Mouse (Mus musculus): ENCODE measurements around the gene Cnot9.
"Not testable (repeated sequence)": the region's sequence is repeated elsewhere in the genome, so short reads cannot be mapped to it uniquely, and the experiment has no call there.

Gene Cnot9

GRCm38 (mm10) chr1:74505721-74506464 is at the start of gene Cnot9:
Gene Cnot9, plus strand, starts transcription at chr1:74506058.
- DNase-seq: peak; percentile 100

DNA sequence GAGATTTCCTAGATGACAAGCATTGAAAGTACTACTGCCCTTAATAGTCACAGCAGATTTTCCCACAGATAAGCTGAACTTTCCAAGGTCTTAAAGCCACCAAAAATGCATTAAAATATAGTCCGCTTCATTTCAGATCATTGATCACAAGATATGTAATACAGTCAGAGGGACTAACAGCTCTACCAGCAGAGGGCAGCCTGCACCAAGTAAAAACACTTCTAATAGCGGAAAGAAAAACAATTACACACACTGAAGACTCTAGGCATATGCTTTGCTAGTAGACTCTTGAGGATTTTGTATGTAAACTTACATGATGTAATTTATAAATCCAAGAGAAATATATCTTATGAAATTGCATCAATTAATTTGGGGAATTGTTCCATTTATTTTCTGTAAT is 45.6 kb upstream of the Cnot9 start:
- no peak for DNase-seq

GRCm38 (mm10) chr1:74485792-74486191 is 20.1 kb upstream of the Cnot9 start:
- DNase-seq: no peak

DNA sequence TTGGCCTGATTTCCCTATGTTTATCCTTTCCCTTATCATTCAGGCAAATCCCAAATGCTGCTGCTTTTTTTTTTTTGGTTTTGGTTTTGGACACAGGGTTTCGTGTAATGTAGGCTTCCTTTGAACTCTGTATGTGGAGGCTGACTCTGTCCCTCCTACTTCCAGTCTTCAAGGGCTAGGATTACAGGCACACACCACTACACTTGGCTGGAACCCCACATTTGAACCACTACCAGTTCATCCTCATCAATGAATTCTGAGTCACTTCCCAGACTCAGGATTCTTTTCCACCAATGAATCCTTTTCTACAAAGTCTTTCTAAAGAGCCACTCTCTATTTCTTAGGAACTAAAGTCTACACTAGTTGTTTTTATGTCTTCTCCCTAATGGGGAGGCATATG is 4.8 kb upstream of the Cnot9 start:
- DNase-seq: no peak

- DNase-seq: no peak
Observed at GRCm38 (mm10) chr1:74505393-74505720, 501 bp upstream of the Cnot9 start.

GRCm38 (mm10) chr1:74506471-74506881 is 618 bp downstream of the Cnot9 start:
- DNase-seq: no peak

- DNase-seq: no peak
Observed at GRCm38 (mm10) chr1:74507780-74508179, 1.9 kb downstream of the Cnot9 start.

- DNase-seq: no peak
Observed at GRCm38 (mm10) chr1:74511306-74511705, 5.4 kb downstream of the Cnot9 start.

DNA sequence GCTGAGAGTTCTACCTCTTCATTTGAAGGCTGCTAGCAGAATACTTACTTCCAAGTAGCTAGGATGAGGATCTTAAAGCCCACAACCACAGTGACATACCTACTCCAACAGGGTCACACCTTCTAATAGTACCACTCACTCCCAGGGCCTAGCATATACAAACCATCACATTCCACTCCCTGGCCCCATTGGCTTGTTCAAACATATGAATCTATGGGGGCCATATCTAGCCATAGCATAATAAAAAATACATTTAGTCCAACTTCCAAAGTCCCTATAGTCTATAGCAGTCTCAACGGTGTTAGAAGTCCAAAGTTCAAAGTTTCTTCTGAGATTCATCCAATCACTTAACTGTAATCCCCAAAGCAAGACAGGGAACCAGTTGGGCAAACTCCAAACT is 7.1 kb downstream of the Cnot9 start:
- not testable (repeated sequence) for DNase-seq

- no peak for DNase-seq
Observed at GRCm38 (mm10) chr1:74519875-74520274, 14.0 kb downstream of the Cnot9 start.

GRCm38 (mm10) chr1:74524746-74525145 is 18.9 kb downstream of the Cnot9 start:
- DNase-seq: no peak

DNA sequence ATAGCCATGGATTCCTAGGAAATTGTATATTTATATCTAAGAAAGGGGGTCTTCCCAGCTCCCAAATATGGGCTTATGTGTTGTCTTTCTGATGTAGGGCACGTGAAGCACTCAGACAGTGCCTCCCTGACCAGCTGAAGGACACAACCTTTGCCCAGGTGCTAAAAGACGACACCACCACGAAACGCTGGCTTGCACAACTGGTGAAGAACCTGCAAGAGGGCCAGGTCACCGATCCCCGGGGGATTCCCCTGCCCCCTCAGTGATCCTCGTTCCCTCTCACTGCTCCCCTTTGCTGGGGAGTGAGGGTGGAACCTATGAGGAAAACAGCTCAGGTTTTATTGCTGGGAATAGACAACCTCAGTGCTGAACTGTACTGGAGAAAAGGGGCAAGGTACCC is 22.7 kb downstream of the Cnot9 start:
- DNase-seq: no peak

- no peak for DNase-seq
Observed at GRCm38 (mm10) chr1:74538650-74539049, 32.8 kb downstream of the Cnot9 start.

- DNase-seq: peak; percentile 19
Observed at GRCm38 (mm10) chr1:74542451-74542961, 36.6 kb downstream of the Cnot9 start, which contains the start of gene Plcd4. Gene Plcd4, plus strand, starts transcription at chr1:74542888.

DNA sequence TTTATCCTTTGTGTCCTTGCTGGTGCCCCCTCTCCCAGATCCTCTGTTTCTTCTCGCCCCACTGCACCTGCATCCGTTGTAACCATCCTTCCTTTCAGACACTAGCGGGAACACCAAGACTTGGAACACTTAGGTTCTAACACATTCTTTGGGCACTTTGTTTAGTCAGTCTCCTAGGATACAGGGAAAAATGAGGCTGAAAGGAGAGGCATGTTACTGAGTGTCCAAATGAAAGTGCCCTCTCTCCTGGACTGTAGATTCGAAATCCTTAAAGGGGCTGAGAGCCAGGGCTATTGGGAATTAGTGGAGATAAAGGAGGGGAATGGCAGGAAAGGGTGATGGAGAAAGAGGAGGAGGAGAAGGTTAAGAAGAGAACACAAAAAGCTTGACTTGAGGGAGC is 38.3 kb downstream of the Cnot9 start, which contains the start of gene Usp37:
Gene Usp37, minus strand, starts transcription at position 101 of the 400 bp plus-strand sequence.
- DNase-seq: no peak

DNA sequence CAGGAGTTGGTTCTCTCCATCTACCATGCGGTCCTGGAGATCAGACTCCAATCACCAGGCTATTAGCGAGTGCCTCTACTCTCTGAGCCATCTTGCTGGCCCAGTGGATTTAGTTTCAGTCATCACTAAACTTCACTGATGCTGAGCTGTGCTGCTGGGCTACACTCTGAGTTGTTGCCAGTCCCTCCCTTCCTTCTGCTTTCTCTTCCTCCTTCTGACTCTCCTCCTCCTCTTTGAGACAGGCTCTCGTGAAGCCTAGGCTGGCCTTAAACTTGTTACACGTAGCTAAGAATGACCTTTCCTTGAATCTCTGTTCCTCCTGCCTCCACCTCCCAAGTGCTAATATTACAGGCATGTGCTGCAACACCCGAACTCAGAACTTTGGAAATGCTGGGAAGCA is 53.2 kb downstream of the Cnot9 start:
- no peak for DNase-seq

- DNase-seq: no peak
Observed at GRCm38 (mm10) chr1:74565834-74566233, 60.0 kb downstream of the Cnot9 start.

GRCm38 (mm10) chr1:74569739-74570719 is 64.2 kb downstream of the Cnot9 start:
- no peak for DNase-seq

All from right cerebral cortex, postnatal 25 days (tissue).